Mouse (Mus musculus) layer of hippocampus, postnatal 36 days (tissue): Measurements from ENCODE around the gene Psmd12. TPM values are rescaled to one million over a fixed set of nuclear protein-coding genes. Genes with fewer than 3 reads are reported as not detected.

Source experiments
- DNase-seq, 2 experiments: peaks; one replicate each; pipeline ENCODE4 v3.0.0; 2022
- total RNA-seq, 2 experiments: library from RNA; stranded (reverse); gene quantifications; 2 replicates each; pipeline ENCODE4 v1.2.3; 2021

The Psmd12 gene
- total RNA-seq, 2 experiments from 2014 or later: 67.9 to 70.2 TPM

GRCm38 (mm10) chr11:107511954-107512353 is 32.7 kb downstream of the Psmd12 start:
- peak; percentile 22 to 49 for DNase-seq

- DNase-seq: no peak
Measured at GRCm38 (mm10) chr11:107513047-107513446, 33.8 kb downstream of the Psmd12 start.

- DNase-seq: no peak
Measured at GRCm38 (mm10) chr11:107516387-107516786, 37.1 kb downstream of the Psmd12 start.

- no peak for DNase-seq
Measured at GRCm38 (mm10) chr11:107518645-107519429, 39.6 kb downstream of the Psmd12 start.

GRCm38 (mm10) chr11:107521153-107521552 is 41.9 kb downstream of the Psmd12 start:
- DNase-seq: no peak

GRCm38 (mm10) chr11:107524966-107525365 is 45.7 kb downstream of the Psmd12 start:
- no peak for DNase-seq

GRCm38 (mm10) chr11:107527632-107528031 is 48.3 kb downstream of the Psmd12 start:
- DNase-seq: no peak

GRCm38 (mm10) chr11:107529320-107529719 is 50.0 kb downstream of the Psmd12 start:
- DNase-seq: no peak

GRCm38 (mm10) chr11:107531445-107531844 is 52.2 kb downstream of the Psmd12 start:
- no peak for DNase-seq

- DNase-seq: no peak
Measured at GRCm38 (mm10) chr11:107532271-107532670, 53.0 kb downstream of the Psmd12 start.

GRCm38 (mm10) chr11:107538994-107539393 is 59.7 kb downstream of the Psmd12 start:
- DNase-seq: no peak

GRCm38 (mm10) chr11:107540339-107540738 is 61.1 kb downstream of the Psmd12 start:
- DNase-seq: no peak

- no peak for DNase-seq
Measured at GRCm38 (mm10) chr11:107545747-107546476, 66.6 kb downstream of the Psmd12 start.

- DNase-seq: peak in 1 of 2 experiments; percentile 4
Measured at GRCm38 (mm10) chr11:107546667-107547301, 67.5 kb downstream of the Psmd12 start.

GRCm38 (mm10) chr11:107547351-107548203 is 68.3 kb downstream of the Psmd12 start, which contains the start of gene Helz:
Gene Helz (plus strand): TSS chr11:107547930.
- DNase-seq: peak; percentile 54 to 55

- DNase-seq: no peak
Measured at GRCm38 (mm10) chr11:107548204-107548975, 69.1 kb downstream of the Psmd12 start.

Other genes starting within 250 kb of the Psmd12 start
- 10 to 100 TPM; 48.9 to 53.6 TPM for gene Pitpnc1, start 8.8 kb upstream of the Psmd12 start, total RNA-seq
- gene Helz, start 68.4 kb downstream of the Psmd12 start, total RNA-seq: 10 to 100 TPM; 41.4 to 52.6 TPM
- gene Cacng1, start 237.0 kb downstream of the Psmd12 start, total RNA-seq: not detected